Mouse (Mus musculus) liver, embryonic 16.5 days (tissue): Measurements from ENCODE around the gene Heatr4. TPM values are rescaled to one million over a fixed set of nuclear protein-coding genes. Genes with fewer than 3 reads are reported as not detected.
"Not testable (repeated sequence)": the region's sequence is repeated elsewhere in the genome, so short reads cannot be mapped to it uniquely, and the experiment has no call there.

Experiments
- ATAC-seq: fragments of 200-750 bp; cut with Nextera tagmentation; 2 replicates; pipeline ENCODE4 v1.8.0; 2017; ENCODE audit warnings: low read depth, mild to moderate bottlenecking, moderate number of reproducible peaks, moderate library complexity
- H3K27ac ChIP-seq: fragments of 300-500 bp; sonication (generic); 2 replicates; pipeline ENCODE4 v1.5.1; 2014; ENCODE audit warnings: mild to moderate bottlenecking, low read length
- H3K27me3 ChIP-seq: fragments of 300-500 bp; sonication (generic); 2 replicates; pipeline ENCODE4 v1.6.1; 2014; ENCODE audit warnings: low read depth, low read length, mixed read lengths; ENCODE audit not compliant: control insufficient read depth, insufficient read depth
- H3K36me3 ChIP-seq: fragments of 300-500 bp; sonication (generic); 2 replicates; pipeline ENCODE4 v1.6.1; 2014; ENCODE audit warnings: mild to moderate bottlenecking; ENCODE audit not compliant: control insufficient read depth, insufficient read depth
- H3K4me1 ChIP-seq: fragments of 300-500 bp; sonication (generic); 2 replicates; pipeline ENCODE4 v1.6.1; 2014; ENCODE audit warnings: low read depth, low read length, mixed read lengths; ENCODE audit not compliant: control insufficient read depth
- H3K4me2 ChIP-seq: fragments of 300-500 bp; sonication (generic); 2 replicates; pipeline ENCODE4 v1.6.1; 2014; ENCODE audit warnings: low read depth, low read length, mixed read lengths
- H3K4me3 ChIP-seq: fragments of 300-500 bp; sonication (generic); 2 replicates; pipeline ENCODE4 v1.5.1; 2014; ENCODE audit warnings: low read depth, mild to moderate bottlenecking, low read length
- H3K9ac ChIP-seq: fragments of 300-500 bp; sonication (generic); 2 replicates; pipeline ENCODE4 v1.6.1; 2014; ENCODE audit warnings: low read depth, low read length
- H3K9me3 ChIP-seq: fragments of 300-500 bp; sonication (generic); replicated peaks from 2 replicates; pipeline ENCODE4 v1.6.1; 2016; ENCODE audit warnings: low read length; ENCODE audit not compliant: control insufficient read depth
- WGBS: fragments of 180-500 bp; shearing (Covaris S2); extraction: QIAGEN DNeasy Blood & Tissue Kit; methylation state at CpG from one replicate; pipeline ENCODE4 v1.1.7; 2014; ENCODE audit not compliant: insufficient replicate concordance; 5-methylcytosine and 5-hydroxymethylcytosine counted together
- polyA plus RNA-seq: library from polyadenylated mRNA; unstranded; fragments of >200 nt; fragmentation: Nextera tagmentation; extraction: Ambion mirVana; gene quantifications from 2 replicates; pipeline ENCODE4 v1.2.1, GENCODE M21; 2015

The Heatr4 gene
- polyA plus RNA-seq, 1 experiment from 2014 or later, result not detected

DNA sequence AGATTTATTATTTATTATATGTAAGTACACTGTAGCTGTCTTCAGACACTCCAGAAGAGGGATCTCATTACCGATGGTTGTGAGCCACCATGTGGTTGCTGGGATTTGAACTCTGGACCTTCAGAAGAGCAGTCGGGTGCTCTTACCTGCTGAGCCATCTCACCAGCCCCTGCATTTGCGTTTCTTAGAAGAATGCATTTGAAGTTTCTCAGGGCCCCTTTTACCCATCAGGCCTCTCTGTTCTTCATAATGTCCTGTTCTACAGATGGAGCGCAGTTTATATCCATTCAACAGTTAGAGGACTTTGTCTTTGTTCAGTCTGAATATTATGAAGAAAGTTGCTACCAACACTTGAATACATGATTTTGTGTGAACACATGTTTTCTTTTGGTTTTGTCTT is 37.6 kb upstream of the Heatr4 start:
- 79% methylated on average over 4 of the region's 4 CpGs for WGBS
- H3K4me1 ChIP-seq, H3K9ac ChIP-seq, H3K36me3 ChIP-seq, ATAC-seq, H3K4me2 ChIP-seq, H3K4me3 ChIP-seq, H3K27ac ChIP-seq, H3K27me3 ChIP-seq, H3K9me3 ChIP-seq: not testable (repeated sequence)

DNA sequence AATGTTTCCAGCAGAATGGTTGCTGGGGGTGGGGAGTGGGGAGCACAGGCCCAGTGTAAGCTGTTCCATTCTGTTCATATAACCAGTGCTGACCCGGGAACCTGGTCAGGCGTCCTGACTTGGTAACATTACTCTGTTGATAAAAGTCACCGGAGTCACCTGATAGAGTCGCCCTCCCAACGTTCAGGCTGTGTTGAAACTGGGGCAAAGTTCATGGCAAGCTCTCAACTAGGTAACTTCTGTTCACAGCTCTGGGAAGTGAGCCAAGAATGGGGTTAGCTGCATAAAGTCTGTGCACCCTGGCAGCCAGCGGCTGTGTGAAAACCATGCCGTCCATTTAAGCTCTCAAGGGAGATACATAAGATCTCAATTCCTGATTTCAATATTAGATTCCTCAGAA is 35.9 kb upstream of the Heatr4 start:
- H3K4me3 ChIP-seq, H3K4me2 ChIP-seq, H3K27ac ChIP-seq, H3K27me3 ChIP-seq, H3K36me3 ChIP-seq, H3K9me3 ChIP-seq, H3K9ac ChIP-seq, H3K4me1 ChIP-seq: not testable (repeated sequence)
- peak; percentile 91 for ATAC-seq
- 32% methylated on average over 7 of the region's 7 CpGs for WGBS

DNA sequence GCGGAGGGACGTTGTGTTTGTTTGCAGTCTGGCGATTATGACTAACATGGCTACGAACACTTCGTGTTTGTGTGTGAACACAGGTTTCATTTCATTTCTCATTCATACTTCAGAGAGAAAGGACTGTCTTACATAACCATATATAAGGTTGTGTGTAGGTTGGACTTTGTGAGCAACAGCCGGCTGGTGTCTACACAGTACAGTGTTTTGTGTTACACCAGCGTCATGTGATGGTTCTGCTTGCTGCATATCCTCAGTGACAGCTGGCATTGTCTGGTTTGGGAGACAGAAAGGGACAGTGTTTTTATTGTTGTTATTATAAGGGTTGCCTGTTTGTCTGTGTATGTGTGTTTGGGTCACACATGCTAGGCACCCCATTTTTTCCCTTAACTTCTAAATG is 29.0 kb upstream of the Heatr4 start:
- no peaks in the 10 kb centered on the region; the same call in none of the 2 replicates for H3K4me1 ChIP-seq
- no peaks in the 10 kb centered on the region for H3K9me3 ChIP-seq
- 75% methylated on average over 7 of the region's 7 CpGs for WGBS
- no peak overlapping the region for H3K4me3 ChIP-seq
- peaks cover 18% of the 10 kb centered on the region for H3K27me3 ChIP-seq
- no peak for ATAC-seq
- H3K9ac ChIP-seq, result no peak overlapping the region
- no peak overlapping the region for H3K4me2 ChIP-seq
- H3K27ac ChIP-seq, result no peak overlapping the region
- no peaks in the 10 kb centered on the region for H3K36me3 ChIP-seq

DNA sequence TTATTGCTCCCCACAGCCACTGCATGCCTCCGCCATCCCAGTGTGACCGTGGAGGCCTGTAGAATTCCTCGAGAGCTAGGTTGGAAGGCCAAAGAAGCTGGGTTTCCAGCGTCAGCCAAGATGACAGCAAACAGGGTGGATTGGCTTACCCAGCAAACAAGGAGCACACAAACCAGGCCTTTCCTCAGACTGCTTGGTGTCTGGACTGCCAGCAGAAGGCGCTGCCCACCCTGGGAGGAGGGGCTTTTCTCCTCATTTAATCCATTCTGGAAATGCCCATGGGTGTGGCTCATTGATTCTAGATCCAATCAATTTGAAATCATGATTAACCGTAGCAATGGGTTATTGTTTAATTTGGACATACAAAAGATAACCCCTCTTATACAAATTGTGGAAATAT is 28.5 kb upstream of the Heatr4 start:
- no peak overlapping the region for H3K4me2 ChIP-seq
- no peaks in the 10 kb centered on the region for H3K36me3 ChIP-seq
- WGBS, result 59% methylated on average over 6 of the region's 6 CpGs
- H3K9ac ChIP-seq, result no peak overlapping the region
- H3K4me1 ChIP-seq, result no peaks in the 10 kb centered on the region; the same call in none of the 2 replicates
- no peaks in the 10 kb centered on the region for H3K9me3 ChIP-seq
- no peak for ATAC-seq
- no peak overlapping the region for H3K4me3 ChIP-seq
- H3K27ac ChIP-seq, result no peak overlapping the region
- peaks cover 19% of the 10 kb centered on the region for H3K27me3 ChIP-seq

DNA sequence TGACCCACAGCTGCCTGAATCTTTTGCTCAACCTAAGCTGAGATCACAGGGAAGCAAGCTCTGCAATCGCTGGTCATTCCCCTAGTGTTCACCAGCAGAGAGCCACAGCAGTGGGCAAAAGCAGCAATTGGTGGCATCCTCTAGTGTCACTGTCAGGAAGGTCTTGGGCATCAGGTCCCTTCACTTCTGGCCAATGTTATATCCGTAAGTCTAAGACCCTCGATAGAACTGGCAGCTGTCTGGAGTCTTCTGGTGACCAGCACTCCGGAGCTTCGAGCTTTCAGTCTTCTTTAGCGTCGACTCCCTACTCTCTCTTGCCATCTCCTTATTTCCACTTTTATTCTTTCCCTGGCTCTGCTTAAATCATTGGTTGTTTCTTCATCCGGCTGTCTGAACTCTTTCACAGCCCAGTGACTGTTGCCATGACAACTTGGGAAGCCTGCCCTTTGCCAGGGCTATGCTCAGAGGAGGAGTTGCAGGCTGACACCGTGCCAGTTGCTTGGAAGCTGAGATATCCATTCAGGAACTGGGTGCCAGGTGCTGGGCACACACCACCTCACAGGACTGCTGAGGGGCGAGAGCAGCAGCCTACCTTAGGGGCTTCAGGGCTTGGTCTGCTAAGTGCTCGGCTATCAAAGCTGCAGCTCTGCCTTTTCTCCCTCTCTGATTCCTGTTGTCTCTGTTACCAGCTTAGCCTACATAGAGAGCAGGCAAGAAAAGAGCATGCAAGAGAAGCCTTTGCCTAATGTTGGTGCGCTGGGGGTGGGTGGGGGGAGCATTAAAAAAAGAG is 26.8 kb upstream of the Heatr4 start:
- Histone ChIP-seq H3K4me2 (peak overlapping the region; percentile 37), H3K9me3 (no peaks in the 10 kb centered on the region), H3K27me3 (peaks cover 19% of the 10 kb centered on the region), H3K9ac (no peak overlapping the region), H3K4me3 (peak overlapping the region; percentile 8; the same call in 1 of the 2 replicates), H3K4me1 (no peaks in the 10 kb centered on the region; the same call in none of the 2 replicates), H3K36me3 (no peaks in the 10 kb centered on the region), H3K27ac (no peak overlapping the region)
- ATAC-seq, result peak; percentile 28; the same call in 1 of the 2 replicates
- WGBS, result 58% methylated on average over 12 of the region's 12 CpGs

DNA sequence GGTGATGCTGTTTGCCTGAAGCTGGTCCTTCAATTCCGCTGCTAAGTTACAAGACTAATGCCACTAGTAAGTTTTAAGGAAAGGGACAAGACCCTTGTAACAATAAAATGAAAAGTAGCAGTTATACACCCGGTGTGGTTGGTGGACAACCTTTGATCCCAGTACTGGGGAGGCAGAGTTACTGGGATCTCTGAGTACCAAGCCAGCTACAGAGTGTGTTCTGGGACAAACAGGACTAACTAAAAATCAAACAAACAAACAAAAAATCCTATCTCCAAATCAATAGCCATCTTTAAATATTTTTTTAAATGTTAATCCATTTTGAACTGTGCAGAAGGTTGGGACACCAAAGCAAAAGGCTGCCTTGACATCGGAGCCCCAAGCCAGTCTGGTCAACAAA is 25.5 kb upstream of the Heatr4 start:
- WGBS, result 48% methylated on average over 3 of the region's 3 CpGs
- no peak overlapping the region for H3K27ac ChIP-seq

DNA sequence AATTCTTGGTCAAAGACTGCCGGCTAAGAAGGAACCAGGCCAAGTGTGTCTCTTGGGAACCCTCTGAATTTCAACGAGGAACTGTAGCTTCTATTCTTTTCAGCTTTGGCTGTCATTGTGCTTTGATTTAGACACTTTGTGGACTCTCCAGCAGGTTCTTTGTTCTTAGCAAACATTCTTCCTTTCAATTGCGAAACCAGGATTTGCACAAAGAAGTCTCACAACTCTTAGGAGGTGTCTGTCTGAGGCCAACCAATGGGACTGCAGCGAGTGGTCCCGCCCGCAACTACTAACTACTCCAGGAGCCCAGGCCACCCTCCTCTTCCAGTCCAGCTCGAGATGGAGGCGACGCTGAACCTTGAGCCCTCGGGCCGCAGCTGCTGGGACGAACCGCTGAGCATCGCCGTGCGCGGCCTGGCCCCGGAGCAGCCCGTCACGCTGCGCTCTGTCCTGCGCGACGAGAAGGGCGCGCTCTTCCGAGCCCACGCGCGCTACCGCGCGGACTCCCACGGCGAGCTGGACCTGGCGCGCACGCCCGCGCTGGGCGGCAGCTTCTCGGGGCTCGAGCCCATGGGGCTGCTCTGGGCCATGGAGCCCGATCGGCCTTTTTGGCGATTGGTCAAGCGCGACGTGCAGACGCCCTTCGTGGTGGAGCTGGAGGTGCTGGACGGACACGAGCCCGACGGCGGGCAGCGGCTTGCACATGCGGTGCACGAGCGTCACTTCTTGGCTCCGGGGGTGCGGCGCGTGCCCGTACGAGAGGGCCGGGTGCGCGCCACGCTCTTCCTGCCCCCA is 24.7 kb upstream of the Heatr4 start, which contains the start of gene Acot1:
TSS of gene Acot1 (plus strand) at position 320 of the 795 bp plus-strand sequence.
- 2% methylated on average over 52 of the region's 70 CpGs for WGBS
- not testable (repeated sequence) for H3K36me3 ChIP-seq, H3K4me1 ChIP-seq, H3K9me3 ChIP-seq
- peak within 1 kb of the TSS; percentile 31; the same call in 1 of the 2 replicates for H3K9ac ChIP-seq
- peak within 1 kb of the TSS; percentile 49 for H3K4me2 ChIP-seq
- H3K27ac ChIP-seq, result peak within 1 kb of the TSS; percentile 14
- peaks cover 19% of the 10 kb centered on the region for H3K27me3 ChIP-seq
- H3K4me3 ChIP-seq, result peak within 1 kb of the TSS; percentile 54
- ATAC-seq, result peak; percentile 83

More for the DNA sequence above, 25.5 kb upstream of the Heatr4 start:
- Histone ChIP-seq H3K4me1 (no peaks in the 10 kb centered on the region; the same call in none of the 2 replicates), H3K27me3 (peaks cover 19% of the 10 kb centered on the region), H3K36me3 (no peaks in the 10 kb centered on the region), H3K9ac (0 out of 2 replicates have a peak overlapping the region, but pooled peaks have one; percentile 31), H3K9me3 (no peaks in the 10 kb centered on the region), H3K4me3 (peak overlapping the region; percentile 54), H3K4me2 (peak overlapping the region; percentile 49)
- ATAC-seq, result no peak

DNA sequence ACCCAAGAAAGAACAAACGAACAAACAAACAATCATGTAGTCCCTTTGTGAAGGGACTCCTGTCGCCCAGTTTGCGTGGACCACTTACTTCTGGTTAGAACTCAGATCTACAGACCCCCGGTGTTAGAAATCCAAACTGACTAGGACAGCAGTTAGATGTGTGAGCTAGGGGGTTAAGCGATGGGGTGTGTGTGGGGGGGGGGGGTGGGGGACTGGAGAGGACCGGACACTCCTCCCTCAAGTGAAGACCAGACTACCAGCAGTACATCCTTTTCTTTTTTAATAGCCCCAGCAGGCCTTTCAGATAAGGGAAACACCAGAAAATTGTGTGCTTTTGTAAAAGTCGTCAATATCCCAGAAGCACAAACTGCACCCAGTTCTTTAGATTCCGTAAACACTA is 24.1 kb upstream of the Heatr4 start:
- Histone ChIP-seq H3K4me3 (peak overlapping the region; percentile 54), H3K27me3 (peaks cover 19% of the 10 kb centered on the region), H3K4me2 (peak overlapping the region; percentile 49), H3K9me3 (no peaks in the 10 kb centered on the region), H3K27ac (peak overlapping the region; percentile 12; the same call in 1 of the 2 replicates), H3K4me1 (no peaks in the 10 kb centered on the region; the same call in none of the 2 replicates), H3K9ac (no peak overlapping the region), H3K36me3 (no peaks in the 10 kb centered on the region)
- no peak for ATAC-seq
- 51% methylated on average over 8 of the region's 8 CpGs for WGBS
